Mouse (Mus musculus): ENCODE results near the gene Rragd.
"Not testable (repeated sequence)": the region's sequence is repeated elsewhere in the genome, so short reads cannot be mapped to it uniquely, and the experiment has no call there.

Gene Rragd

GRCm38 (mm10) chr4:32982716-32983175, at the start of gene Rragd:
Rragd (plus strand) TSS chr4:32983037.
- peak; percentile 45 for DNase-seq (ENCODE audit: low read depth, low spot score)
- no peaks in the 10 kb centered on the region for H3K36me3 ChIP-seq (ENCODE audit: control insufficient read depth, insufficient read depth, low read length, poor library complexity, severe bottlenecking)

GRCm38 (mm10) chr4:32936762-32937341, 46.0 kb upstream of the Rragd start:
- H3K27me3 ChIP-seq (ENCODE audit: control insufficient read depth, insufficient read depth, low read length, poor library complexity, severe bottlenecking): no peaks in the 10 kb centered on the region
- no peak for DNase-seq (ENCODE audit: low read depth, low spot score)
- H3K36me3 ChIP-seq (ENCODE audit: control insufficient read depth, insufficient read depth, low read length, poor library complexity, severe bottlenecking): no peaks in the 10 kb centered on the region

More at GRCm38 (mm10) chr4:32982716-32983175, at the start of gene Rragd:
- H3K27me3 ChIP-seq (ENCODE audit: control insufficient read depth, insufficient read depth, low read length, poor library complexity, severe bottlenecking): 0 out of 2 replicates have a peak, but pooled peaks cover 2% of the 10 kb centered on the region

DNA sequence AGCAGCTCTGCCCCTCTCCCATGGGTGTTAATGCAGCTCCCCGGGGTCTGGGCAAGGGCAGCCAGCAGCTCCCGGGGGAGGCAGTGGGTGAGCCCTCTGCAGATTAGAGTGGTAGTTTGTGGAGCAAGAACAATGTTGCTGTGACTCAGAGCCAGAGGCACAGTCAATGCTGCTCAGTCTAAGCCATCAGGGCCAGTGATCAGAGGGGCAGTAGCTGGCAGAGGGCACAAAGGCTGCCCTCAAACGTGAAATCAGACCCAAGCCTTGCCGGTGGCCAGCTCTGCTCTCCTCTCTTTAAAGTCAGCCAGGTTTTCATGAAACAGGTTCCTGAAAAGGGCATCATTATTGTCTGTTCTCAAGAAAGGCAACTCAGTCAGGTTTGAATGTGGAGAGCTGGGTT, 43.3 kb upstream of the Rragd start:
- no peak for DNase-seq (ENCODE audit: low read depth, low spot score)
- Histone ChIP-seq H3K27me3 (ENCODE audit: control insufficient read depth, insufficient read depth, low read length, poor library complexity, severe bottlenecking) (no peaks in the 10 kb centered on the region), H3K36me3 (ENCODE audit: control insufficient read depth, insufficient read depth, low read length, poor library complexity, severe bottlenecking) (no peaks in the 10 kb centered on the region)

DNA sequence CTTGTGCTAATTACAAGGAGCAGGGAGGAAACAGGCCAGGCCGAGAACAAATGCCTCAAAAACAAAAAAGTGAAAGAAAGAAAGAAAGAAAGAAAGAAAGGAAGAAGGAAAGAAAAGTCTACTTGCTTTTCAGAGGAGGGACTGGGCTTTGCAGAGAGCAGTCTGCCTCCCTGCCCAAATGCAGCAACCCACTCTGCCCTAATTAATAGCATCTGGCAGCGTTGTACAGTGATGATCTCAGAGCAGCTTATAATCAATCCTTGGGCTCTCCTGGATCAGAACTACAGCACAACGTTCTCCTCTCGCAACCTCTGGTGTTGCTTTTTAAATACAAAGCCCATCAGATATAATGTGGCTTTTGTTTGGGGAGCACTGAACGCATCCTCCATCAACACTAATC, 42.9 kb upstream of the Rragd start:
- no peaks in the 10 kb centered on the region for H3K27me3 ChIP-seq (ENCODE audit: control insufficient read depth, insufficient read depth, low read length, poor library complexity, severe bottlenecking)
- H3K36me3 ChIP-seq (ENCODE audit: control insufficient read depth, insufficient read depth, low read length, poor library complexity, severe bottlenecking): no peaks in the 10 kb centered on the region
- no peak for DNase-seq (ENCODE audit: low read depth, low spot score)

- Histone ChIP-seq H3K27me3 (ENCODE audit: control insufficient read depth, insufficient read depth, low read length, poor library complexity, severe bottlenecking) (no peaks in the 10 kb centered on the region), H3K36me3 (ENCODE audit: control insufficient read depth, insufficient read depth, low read length, poor library complexity, severe bottlenecking) (no peaks in the 10 kb centered on the region)
- no peak for DNase-seq (ENCODE audit: low read depth, low spot score)
These were observed 41.9 kb upstream of the Rragd start for GRCm38 (mm10) chr4:32940984-32941383.

DNA sequence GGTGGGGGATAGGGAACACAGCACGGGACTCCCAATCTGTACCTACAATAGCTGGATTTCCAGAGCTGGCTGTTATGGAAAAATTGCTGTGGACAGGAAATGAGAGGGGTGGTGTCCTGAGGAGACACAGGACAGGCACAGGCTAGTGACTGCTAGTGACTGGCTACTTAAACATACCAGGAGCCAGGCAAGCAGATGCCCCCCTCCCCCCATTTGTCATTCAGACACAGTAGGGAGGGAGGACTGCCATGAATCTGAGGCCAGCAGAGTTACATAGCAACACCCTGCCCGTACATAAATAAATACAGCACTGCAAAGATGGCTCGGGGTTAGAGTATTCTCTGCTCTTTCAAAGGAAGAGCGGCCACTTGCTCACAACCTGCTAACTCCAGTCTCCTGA, 35.2 kb upstream of the Rragd start:
- no peak for DNase-seq (ENCODE audit: low read depth, low spot score)
- no peaks in the 10 kb centered on the region for H3K36me3 ChIP-seq (ENCODE audit: control insufficient read depth, insufficient read depth, low read length, poor library complexity, severe bottlenecking)
- peaks cover 1% of the 10 kb centered on the region; the same call in 1 of the 2 replicates for H3K27me3 ChIP-seq (ENCODE audit: control insufficient read depth, insufficient read depth, low read length, poor library complexity, severe bottlenecking)

GRCm38 (mm10) chr4:32948696-32949095, 34.1 kb upstream of the Rragd start:
- no peaks in the 10 kb centered on the region for H3K36me3 ChIP-seq (ENCODE audit: control insufficient read depth, insufficient read depth, low read length, poor library complexity, severe bottlenecking)
- DNase-seq (ENCODE audit: low read depth, low spot score): no peak
- H3K27me3 ChIP-seq (ENCODE audit: control insufficient read depth, insufficient read depth, low read length, poor library complexity, severe bottlenecking): peaks cover 3% of the 10 kb centered on the region

GRCm38 (mm10) chr4:32950356-32951034, 32.3 kb upstream of the Rragd start, which contains the start of gene Ankrd6:
Ankrd6 (minus strand) TSS chr4:32950841.
- no peaks in the 10 kb centered on the region for H3K36me3 ChIP-seq (ENCODE audit: control insufficient read depth, insufficient read depth, low read length, poor library complexity, severe bottlenecking)
- DNase-seq (ENCODE audit: low read depth, low spot score): peak; percentile 78
- peaks cover 3% of the 10 kb centered on the region for H3K27me3 ChIP-seq (ENCODE audit: control insufficient read depth, insufficient read depth, low read length, poor library complexity, severe bottlenecking)

DNA sequence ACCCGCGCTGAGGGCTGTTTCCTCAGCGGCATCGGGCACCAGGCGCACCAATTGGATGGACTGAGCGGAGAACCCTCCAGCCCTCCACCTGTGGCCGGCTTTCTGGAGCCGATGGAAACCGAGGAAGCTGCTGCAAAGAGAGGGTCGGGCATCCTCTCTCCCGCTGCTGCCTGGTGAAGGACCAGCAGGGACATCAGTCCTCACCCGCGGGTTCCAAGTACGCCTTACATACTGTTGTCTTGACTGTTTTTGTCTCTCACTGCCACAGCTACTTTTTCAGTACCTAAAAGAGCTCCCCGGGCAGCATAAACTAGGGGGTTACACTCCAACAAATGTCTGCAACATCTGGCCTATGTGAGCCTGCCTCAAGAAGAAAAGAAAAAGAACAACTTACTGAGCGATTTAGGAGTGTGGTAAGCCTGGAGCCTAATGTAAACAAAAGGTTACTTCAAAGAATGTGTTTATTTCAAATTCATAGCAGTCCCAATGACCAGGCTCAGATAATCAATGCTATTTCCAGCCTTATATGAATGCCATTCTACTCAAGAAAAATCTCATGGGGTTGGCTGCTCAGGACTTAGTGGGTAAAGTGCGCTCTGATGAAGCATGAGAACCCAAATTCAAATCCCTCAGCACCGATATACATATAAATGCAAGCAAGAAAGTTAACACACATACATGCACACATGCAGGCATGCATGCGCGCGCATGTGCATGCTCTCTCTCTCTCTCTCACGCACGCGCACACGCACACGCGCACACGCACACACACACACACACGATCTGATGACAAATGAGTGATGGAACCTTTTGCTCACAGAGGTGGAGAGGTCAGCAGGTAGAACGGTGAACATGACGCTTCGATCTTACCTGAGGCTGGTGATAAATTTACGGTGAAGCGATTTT, 31.5 kb upstream of the Rragd start:
- DNase-seq (ENCODE audit: low read depth, low spot score): peak; percentile 53
- H3K36me3 ChIP-seq (ENCODE audit: control insufficient read depth, insufficient read depth, low read length, poor library complexity, severe bottlenecking): no peaks in the 10 kb centered on the region

GRCm38 (mm10) chr4:32952681-32953080, 30.2 kb upstream of the Rragd start:
- DNase-seq (ENCODE audit: low read depth, low spot score): no peak
- Histone ChIP-seq H3K27me3 (ENCODE audit: control insufficient read depth, insufficient read depth, low read length, poor library complexity, severe bottlenecking) (peaks cover 3% of the 10 kb centered on the region), H3K36me3 (ENCODE audit: control insufficient read depth, insufficient read depth, low read length, poor library complexity, severe bottlenecking) (no peaks in the 10 kb centered on the region)

More for the DNA sequence above, 31.5 kb upstream of the Rragd start:
- peaks cover 3% of the 10 kb centered on the region for H3K27me3 ChIP-seq (ENCODE audit: control insufficient read depth, insufficient read depth, low read length, poor library complexity, severe bottlenecking)

DNA sequence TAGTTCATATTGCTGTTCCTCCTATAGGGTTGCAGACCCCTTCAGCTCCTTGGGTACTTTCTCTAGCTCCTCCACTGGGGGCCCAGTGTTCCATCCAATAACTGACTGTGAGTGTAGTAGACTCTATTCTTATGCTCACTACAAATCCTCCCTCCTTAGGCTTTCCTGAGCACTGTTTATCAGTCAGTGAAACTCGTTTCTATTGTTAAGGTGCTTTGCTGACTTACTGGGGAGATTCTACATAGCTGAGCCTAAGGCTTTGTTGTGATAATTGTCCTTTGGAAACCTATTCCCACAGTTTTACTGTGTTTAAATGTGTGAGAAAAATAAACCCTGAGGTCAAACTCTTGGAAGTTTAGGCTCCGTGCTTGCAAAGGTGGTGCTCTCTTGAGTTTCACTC, 26.4 kb upstream of the Rragd start:
- Histone ChIP-seq H3K27me3 (ENCODE audit: control insufficient read depth, insufficient read depth, low read length, poor library complexity, severe bottlenecking) (peaks cover 2% of the 10 kb centered on the region), H3K36me3 (ENCODE audit: control insufficient read depth, insufficient read depth, low read length, poor library complexity, severe bottlenecking) (no peaks in the 10 kb centered on the region)
- no peak for DNase-seq (ENCODE audit: low read depth, low spot score)

- H3K27me3 ChIP-seq (ENCODE audit: control insufficient read depth, insufficient read depth, low read length, poor library complexity, severe bottlenecking): no peaks in the 10 kb centered on the region
- H3K36me3 ChIP-seq (ENCODE audit: control insufficient read depth, insufficient read depth, low read length, poor library complexity, severe bottlenecking): no peaks in the 10 kb centered on the region
- DNase-seq (ENCODE audit: low read depth, low spot score): no peak
These were observed 21.4 kb upstream of the Rragd start for GRCm38 (mm10) chr4:32961394-32961793.

DNA sequence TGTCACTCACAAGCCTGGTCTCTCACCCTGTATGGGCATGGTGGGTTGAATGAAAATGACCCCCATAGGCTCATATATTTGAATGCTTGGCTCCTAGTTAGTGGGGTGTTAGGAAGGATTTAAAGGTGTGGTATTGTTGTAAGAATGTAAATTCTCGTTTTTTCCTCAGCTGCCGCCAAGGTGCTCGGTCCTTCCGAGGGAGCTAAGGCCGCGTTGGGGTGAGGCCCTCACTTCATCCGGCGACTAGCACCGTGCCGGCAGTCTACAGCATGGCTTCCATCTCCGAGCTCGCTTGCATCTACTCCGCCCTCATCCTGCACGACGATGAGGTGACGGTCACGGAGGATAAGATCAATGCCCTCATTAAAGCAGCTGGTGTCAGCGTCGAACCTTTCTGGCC, 18.2 kb upstream of the Rragd start:
- not testable (repeated sequence) for H3K27me3 ChIP-seq (ENCODE audit: control insufficient read depth, insufficient read depth, low read length, poor library complexity, severe bottlenecking); DNase-seq (ENCODE audit: low read depth, low spot score); H3K36me3 ChIP-seq (ENCODE audit: control insufficient read depth, insufficient read depth, low read length, poor library complexity, severe bottlenecking)

DNA sequence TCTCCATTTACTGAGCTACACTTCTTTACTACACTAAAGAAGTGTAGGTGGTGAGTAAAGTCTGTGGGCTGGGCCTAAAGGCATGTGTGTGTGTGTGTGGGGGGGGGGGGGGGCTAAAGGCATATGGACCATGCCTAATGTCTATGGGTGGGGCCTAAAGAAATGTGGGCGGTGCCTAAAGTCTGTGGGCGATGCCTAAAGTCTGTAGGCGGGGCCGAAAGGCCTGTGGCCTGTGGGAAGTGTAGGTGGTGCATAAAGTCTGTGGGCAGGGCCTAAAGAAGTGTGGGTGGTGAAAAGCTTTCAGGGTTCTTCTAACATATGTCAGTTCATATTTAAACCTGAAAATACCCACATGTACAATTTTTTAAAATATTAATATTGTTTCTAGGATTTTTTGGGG, 5.5 kb upstream of the Rragd start:
- Histone ChIP-seq H3K36me3 (ENCODE audit: control insufficient read depth, insufficient read depth, low read length, poor library complexity, severe bottlenecking) (no peaks in the 10 kb centered on the region), H3K27me3 (ENCODE audit: control insufficient read depth, insufficient read depth, low read length, poor library complexity, severe bottlenecking) (no peaks in the 10 kb centered on the region)
- DNase-seq (ENCODE audit: low read depth, low spot score): no peak

GRCm38 (mm10) chr4:32980061-32980460, 2.8 kb upstream of the Rragd start:
- 0 out of 2 replicates have a peak, but pooled peaks cover 2% of the 10 kb centered on the region for H3K27me3 ChIP-seq (ENCODE audit: control insufficient read depth, insufficient read depth, low read length, poor library complexity, severe bottlenecking)
- H3K36me3 ChIP-seq (ENCODE audit: control insufficient read depth, insufficient read depth, low read length, poor library complexity, severe bottlenecking): no peaks in the 10 kb centered on the region
- DNase-seq (ENCODE audit: low read depth, low spot score): no peak
